ENCODE assay signal across 19 mouse cellular contexts in the genomic region with DNA sequence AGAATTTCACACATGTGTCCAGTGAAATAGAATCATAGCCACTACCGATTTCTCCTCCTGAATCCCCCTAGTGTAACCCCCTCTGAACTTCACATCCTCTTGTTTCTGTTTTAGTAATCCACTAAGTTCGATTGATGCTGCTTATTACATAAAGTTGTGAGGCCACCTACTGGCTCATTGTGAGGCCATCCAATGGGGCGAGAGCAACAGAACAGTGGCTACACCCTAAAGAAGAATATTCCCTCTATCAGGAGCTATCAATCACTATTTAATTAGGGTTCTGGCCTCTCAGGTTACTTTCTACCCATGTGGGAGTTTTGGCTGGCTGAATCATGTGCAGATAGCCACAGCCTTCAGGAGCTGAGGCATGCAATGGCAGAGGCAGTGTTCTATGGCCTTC.
DNase-seq lines count a peak whose midpoint lies in the region; ATAC-seq and TF ChIP-seq lines count a peak whose summit lies in the region.
"Had no signal": no experiment of that assay in that cellular context is flagged by ENCODE, and none has a peak within 500 bp of the region (broad histone marks: within the 10 kb centered on the region; RNA-seq: fewer than 3 reads in every experiment).

No protein-coding gene starts in this region.

- no peaks in the 10 kb centered on the region for H3K9me3 ChIP-seq in intestine, embryonic 14.5 days (ENCODE audit: control insufficient read depth, low read length)
- H3K9me3 ChIP-seq in intestine, embryonic 16.5 days (ENCODE audit: control insufficient read depth, low read length) = no peaks in the 10 kb centered on the region
- H3K9me3 ChIP-seq: forebrain, embryonic 10.5 days; heart, embryonic 15.5 days; hindbrain, embryonic 10.5 days; liver, embryonic 15.5 days; neural tube, embryonic 12.5 days had no signal

- H3K4me1 ChIP-seq in intestine, embryonic 14.5 days (replicated peaks; ENCODE audit: control insufficient read depth, insufficient read depth, low read length) = no peaks in the 10 kb centered on the region
- no peaks in the 10 kb centered on the region for H3K4me1 ChIP-seq in intestine, embryonic 16.5 days (ENCODE audit: control insufficient read depth, insufficient read depth, low read length)
- 0 out of 2 replicates have a peak, but pooled peaks cover 4% of the 10 kb centered on the region for H3K4me1 ChIP-seq in embryonic fibroblast, embryonic 13.5 days (ENCODE audit: control insufficient read depth, insufficient read depth, low read length)
- H3K4me1 ChIP-seq: heart, embryonic 15.5 days; hindbrain, embryonic 10.5 days; liver, embryonic 15.5 days; neural tube, embryonic 12.5 days had no signal

- no peaks in the 10 kb centered on the region for H3K27me3 ChIP-seq in intestine, embryonic 14.5 days (replicated peaks; ENCODE audit: control insufficient read depth, insufficient read depth, low read length)
- H3K27me3 ChIP-seq in intestine, embryonic 16.5 days (replicated peaks; ENCODE audit: control insufficient read depth, insufficient read depth, low read length) = no peaks in the 10 kb centered on the region
- H3K27me3 ChIP-seq: heart, embryonic 15.5 days; liver, embryonic 15.5 days; neural tube, embryonic 12.5 days had no signal

- no peak overlapping the region for H3K9ac ChIP-seq in intestine, embryonic 14.5 days (ENCODE audit: low read length)
- H3K9ac ChIP-seq in intestine, embryonic 16.5 days (ENCODE audit: low read depth, low read length) = no peak overlapping the region
- H3K9ac ChIP-seq: heart, embryonic 15.5 days; liver, embryonic 15.5 days; neural tube, embryonic 12.5 days had no signal

- peak; percentile 21 for DNase-seq in intestine, embryonic 14.5 days (ENCODE audit: low spot score)
- no peak for DNase-seq in left cerebral cortex, adult 2 months (ENCODE audit: extremely low spot score in 1 of 2, low spot score in 2 of 2)
- no peak for DNase-seq in left cerebral cortex, postnatal 14 days (ENCODE audit: low spot score in 2 of 2)
- DNase-seq in NIH3T3 (ENCODE audit: low read depth) = peak; percentile 31
- no peak for DNase-seq in ovary, postnatal 36 days (ENCODE audit: low spot score)
- DNase-seq in yolk sac, embryonic 10.5 days (ENCODE audit: low spot score) = no peak
- DNase-seq: adrenal gland, postnatal 10 days; cerebellum, postnatal 10 days; gastrocnemius, postnatal 10 days; thymus, postnatal 36 days had no signal

- WGBS in intestine, embryonic 14.5 days = 51% methylated on average over 3 of the region's 3 CpGs
- WGBS in intestine, embryonic 16.5 days = 65% methylated on average over 3 of the region's 3 CpGs

- no peaks in the 10 kb centered on the region for H3K36me3 ChIP-seq in intestine, embryonic 14.5 days (ENCODE audit: control insufficient read depth, insufficient read depth, low read length)
- H3K36me3 ChIP-seq in intestine, embryonic 16.5 days (ENCODE audit: control insufficient read depth, insufficient read depth, low read length) = no peaks in the 10 kb centered on the region
- H3K36me3 ChIP-seq: forebrain, embryonic 10.5 days; heart, embryonic 15.5 days; hindbrain, embryonic 10.5 days; liver, embryonic 15.5 days; neural tube, embryonic 12.5 days had no signal

- intact Hi-C loops in left cerebral cortex, adult 2 months (cut with DNase I) = loop anchor here (5.0 kb wide), 1 partner anchor 183 kb away; the partner anchor contains the start of gene Sh3rf3
- intact Hi-C loops in left cerebral cortex, postnatal 14 days (cut with DNase I) = loop anchor here (5.0 kb wide), 1 partner anchor 183 kb away; the partner anchor contains the start of gene Sh3rf3

- no peak for ATAC-seq in intestine, embryonic 14.5 days (replicated peaks; ENCODE audit: low FRiP score, low TSS enrichment, low read depth)
- no peak for ATAC-seq in intestine, embryonic 16.5 days
- ATAC-seq: activated CD4-positive, CD25-positive, alpha-beta regulatory T cell, adult 4 months had no signal

- H3K27ac ChIP-seq in intestine, embryonic 14.5 days (ENCODE audit: low read depth) = no peak overlapping the region
- no peak overlapping the region for H3K27ac ChIP-seq in intestine, embryonic 16.5 days (ENCODE audit: low read length)
- H3K27ac ChIP-seq in left cerebral cortex, adult 2 months = no peak overlapping the region
- peak overlapping the region; percentile 13; the same call in 1 of the 2 replicates for H3K27ac ChIP-seq in embryonic fibroblast, embryonic 13.5 days (ENCODE audit: insufficient read depth, low read length)
- H3K27ac ChIP-seq: forebrain, embryonic 10.5 days; heart, embryonic 15.5 days; hindbrain, embryonic 10.5 days; liver, embryonic 15.5 days; neural tube, embryonic 12.5 days had no signal

- no peak overlapping the region for H3K4me3 ChIP-seq in intestine, embryonic 14.5 days (ENCODE audit: low read depth, low read length)
- no peak overlapping the region for H3K4me3 ChIP-seq in intestine, embryonic 16.5 days (ENCODE audit: low read length)
- no peak overlapping the region for H3K4me3 ChIP-seq in left cerebral cortex, adult 2 months
- H3K4me3 ChIP-seq in embryonic fibroblast, embryonic 13.5 days (ENCODE audit: insufficient read depth, low read length) = no peak overlapping the region
- H3K4me3 ChIP-seq: forebrain, embryonic 10.5 days; heart, embryonic 15.5 days; hindbrain, embryonic 10.5 days; liver, embryonic 15.5 days; neural tube, embryonic 12.5 days had no signal

- no peak for TF ChIP-seq POLR2A in embryonic fibroblast, embryonic 13.5 days (IDR thresholded peaks at IDR 0.05; ENCODE audit: low read depth, low read length)

- peak; percentile 16; the same call in 1 of the 2 replicates for TF ChIP-seq CTCF in left cerebral cortex, adult 2 months (IDR thresholded peaks at IDR 0.05)
- TF ChIP-seq CTCF in embryonic fibroblast, embryonic 13.5 days (IDR thresholded peaks at IDR 0.05; ENCODE audit: borderline replicate concordance, insufficient read depth, low read length) = no peak

- H3K4me2 ChIP-seq in intestine, embryonic 14.5 days (ENCODE audit: low read length) = no peak overlapping the region
- no peak overlapping the region for H3K4me2 ChIP-seq in intestine, embryonic 16.5 days (ENCODE audit: low read depth, low read length)
- H3K4me2 ChIP-seq: heart, embryonic 15.5 days; liver, embryonic 15.5 days; midbrain, embryonic 11.5 days; neural tube, embryonic 12.5 days had no signal

Comparison
In these comparisons a context has a peak if more than half of its experiments do, and no peak if none do; other contexts are left out.
1. DNase-seq: peak in intestine, embryonic 14.5 days (single experiment) and NIH3T3 (single experiment); none in left cerebral cortex, adult 2 months (0 of 2), left cerebral cortex, postnatal 14 days (0 of 2), ovary, postnatal 36 days (single experiment) and yolk sac, embryonic 10.5 days (single experiment).